Mouse (Mus musculus): Measurements from ENCODE around the gene Cd274. TPM values are rescaled to one million over a fixed set of nuclear protein-coding genes. Genes with fewer than 3 reads are reported as not detected.

The Cd274 gene
- polyA plus RNA-seq, 1 experiment: 3.5 TPM

DNA sequence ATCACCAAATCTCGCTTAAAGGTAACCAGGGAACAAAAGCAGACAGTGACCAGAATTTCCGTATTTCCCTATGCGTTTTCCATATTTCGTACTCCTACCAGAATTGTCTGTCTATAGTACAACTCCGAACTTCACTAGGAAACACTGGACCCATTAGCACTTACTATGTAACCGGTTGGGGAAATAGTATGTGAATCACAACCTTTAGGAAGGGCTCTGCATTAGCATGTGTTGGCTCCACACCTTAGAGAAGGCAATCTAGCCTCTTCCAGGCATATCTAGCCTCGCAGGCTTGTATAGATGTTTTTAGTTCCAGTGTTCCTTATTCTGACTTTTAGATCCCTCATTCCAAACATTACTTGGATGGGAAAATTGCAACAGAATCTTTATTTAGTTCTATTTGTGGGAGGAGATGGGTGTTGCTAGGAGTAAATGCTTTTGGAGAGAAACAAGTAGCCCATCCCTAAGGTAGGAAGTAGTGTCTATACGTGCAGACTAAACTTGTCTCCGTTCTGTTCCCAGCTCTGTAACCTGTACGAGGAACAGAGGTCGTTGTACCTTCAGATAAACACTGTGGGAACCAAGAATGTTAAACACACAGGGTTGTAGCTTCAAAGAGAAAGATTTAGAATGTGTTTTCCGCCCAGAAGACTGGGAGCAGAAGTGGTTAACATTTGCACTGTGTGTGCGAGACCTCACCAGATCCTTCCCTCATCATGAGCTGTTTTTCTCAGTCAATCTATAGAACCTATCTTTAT lies 4.9 kb upstream of the Cd274 start:
- Histone ChIP-seq H3K27me3 (ENCODE audit: control insufficient read depth, insufficient read depth, low read length, poor library complexity, severe bottlenecking) (no peaks in the 10 kb centered on the region), H3K4me1 (ENCODE audit: control insufficient read depth, insufficient read depth, low read length) (no peaks in the 10 kb centered on the region), H3K36me3 (ENCODE audit: control insufficient read depth, insufficient read depth, low read length, poor library complexity, severe bottlenecking) (no peaks in the 10 kb centered on the region), H3K4me3 (ENCODE audit: low read depth, low read length) (peak overlapping the region; percentile 54), H3K27ac (ENCODE audit: insufficient read depth, low read length) (no peak overlapping the region), H3K9ac (ENCODE audit: low read depth, poor library complexity, severe bottlenecking) (no peak overlapping the region), H3K9me3 (replicated peaks; ENCODE audit: control insufficient read depth, insufficient read depth, low read length, poor library complexity, severe bottlenecking) (no peaks in the 10 kb centered on the region)
- TF ChIP-seq POLR2A (IDR thresholded peaks at IDR 0.05; ENCODE audit: insufficient read depth, low read length): no peak
- no peak for TF ChIP-seq CTCF (IDR thresholded peaks at IDR 0.05; ENCODE audit: low read depth, low read length)
- TF ChIP-seq EP300 (IDR thresholded peaks at IDR 0.05; ENCODE audit: insufficient read depth, low read depth, low read length): no peak

GRCm38 (mm10) chr19:29363557-29363956 lies 3.7 kb upstream of the Cd274 start:
- H3K36me3 ChIP-seq (ENCODE audit: control insufficient read depth, insufficient read depth, low read length, poor library complexity, severe bottlenecking): no peaks in the 10 kb centered on the region
- TF ChIP-seq POLR2A (IDR thresholded peaks at IDR 0.05; ENCODE audit: insufficient read depth, low read length): no peak
- TF ChIP-seq CTCF (IDR thresholded peaks at IDR 0.05; ENCODE audit: low read depth, low read length): no peak
- TF ChIP-seq EP300 (IDR thresholded peaks at IDR 0.05; ENCODE audit: insufficient read depth, low read depth, low read length): no peak
- no peak overlapping the region for H3K4me3 ChIP-seq (ENCODE audit: low read depth, low read length)
- H3K27me3 ChIP-seq (ENCODE audit: control insufficient read depth, insufficient read depth, low read length, poor library complexity, severe bottlenecking): no peaks in the 10 kb centered on the region
- H3K4me1 ChIP-seq (ENCODE audit: control insufficient read depth, insufficient read depth, low read length): no peaks in the 10 kb centered on the region
- no peak overlapping the region for H3K27ac ChIP-seq (ENCODE audit: insufficient read depth, low read length)
- H3K9me3 ChIP-seq (replicated peaks; ENCODE audit: control insufficient read depth, insufficient read depth, low read length, poor library complexity, severe bottlenecking): no peaks in the 10 kb centered on the region
- no peak overlapping the region for H3K9ac ChIP-seq (ENCODE audit: low read depth, poor library complexity, severe bottlenecking)

GRCm38 (mm10) chr19:29364076-29364475 lies 3.2 kb upstream of the Cd274 start:
- no peak for TF ChIP-seq CTCF (IDR thresholded peaks at IDR 0.05; ENCODE audit: low read depth, low read length)
- TF ChIP-seq POLR2A (IDR thresholded peaks at IDR 0.05; ENCODE audit: insufficient read depth, low read length): no peak
- no peak for TF ChIP-seq EP300 (IDR thresholded peaks at IDR 0.05; ENCODE audit: insufficient read depth, low read depth, low read length)
- Histone ChIP-seq H3K4me3 (ENCODE audit: low read depth, low read length) (no peak overlapping the region), H3K27me3 (ENCODE audit: control insufficient read depth, insufficient read depth, low read length, poor library complexity, severe bottlenecking) (no peaks in the 10 kb centered on the region)

DNA sequence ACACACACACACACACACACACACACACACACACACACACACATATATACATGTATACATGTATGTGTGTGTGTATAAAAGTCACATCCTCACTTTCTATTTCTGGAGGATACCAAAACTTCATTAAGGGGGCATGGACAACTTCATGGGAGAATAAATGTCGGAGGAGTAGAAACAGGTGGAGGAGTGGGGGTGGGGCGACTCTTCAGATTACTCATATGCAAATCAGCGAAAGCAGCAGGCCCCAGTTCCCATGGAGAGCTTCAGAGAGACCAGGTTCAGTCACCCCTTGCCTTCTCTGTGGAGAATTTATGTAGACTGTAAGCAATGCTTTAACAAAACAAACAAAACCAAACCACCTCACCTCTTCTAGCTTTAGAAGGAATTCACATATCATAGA lies 2.1 kb upstream of the Cd274 start:
- Histone ChIP-seq H3K4me1 (ENCODE audit: control insufficient read depth, insufficient read depth, low read length) (no peaks in the 10 kb centered on the region), H3K36me3 (ENCODE audit: control insufficient read depth, insufficient read depth, low read length, poor library complexity, severe bottlenecking) (no peaks in the 10 kb centered on the region), H3K27me3 (ENCODE audit: control insufficient read depth, insufficient read depth, low read length, poor library complexity, severe bottlenecking) (no peaks in the 10 kb centered on the region), H3K9ac (ENCODE audit: low read depth, poor library complexity, severe bottlenecking) (no peak overlapping the region), H3K27ac (ENCODE audit: insufficient read depth, low read length) (no peak overlapping the region), H3K9me3 (replicated peaks; ENCODE audit: control insufficient read depth, insufficient read depth, low read length, poor library complexity, severe bottlenecking) (no peaks in the 10 kb centered on the region), H3K4me3 (ENCODE audit: low read depth, low read length) (no peak overlapping the region)
- TF ChIP-seq CTCF (IDR thresholded peaks at IDR 0.05; ENCODE audit: low read depth, low read length): no peak
- no peak for TF ChIP-seq EP300 (IDR thresholded peaks at IDR 0.05; ENCODE audit: insufficient read depth, low read depth, low read length)
- no peak for TF ChIP-seq POLR2A (IDR thresholded peaks at IDR 0.05; ENCODE audit: insufficient read depth, low read length)

More at GRCm38 (mm10) chr19:29364076-29364475, 3.2 kb upstream of the Cd274 start:
- H3K9me3 ChIP-seq (replicated peaks; ENCODE audit: control insufficient read depth, insufficient read depth, low read length, poor library complexity, severe bottlenecking): no peaks in the 10 kb centered on the region
- H3K36me3 ChIP-seq (ENCODE audit: control insufficient read depth, insufficient read depth, low read length, poor library complexity, severe bottlenecking): no peaks in the 10 kb centered on the region
- no peak overlapping the region for H3K27ac ChIP-seq (ENCODE audit: insufficient read depth, low read length)
- H3K9ac ChIP-seq (ENCODE audit: low read depth, poor library complexity, severe bottlenecking): no peak overlapping the region
- no peaks in the 10 kb centered on the region for H3K4me1 ChIP-seq (ENCODE audit: control insufficient read depth, insufficient read depth, low read length)

GRCm38 (mm10) chr19:29366226-29366968 lies 858 bp upstream of the Cd274 start:
- TF ChIP-seq EP300 (IDR thresholded peaks at IDR 0.05; ENCODE audit: insufficient read depth, low read depth, low read length): no peak
- TF ChIP-seq POLR2A (IDR thresholded peaks at IDR 0.05; ENCODE audit: insufficient read depth, low read length): no peak
- TF ChIP-seq CTCF (IDR thresholded peaks at IDR 0.05; ENCODE audit: low read depth, low read length): no peak
- Histone ChIP-seq H3K4me3 (ENCODE audit: low read depth, low read length) (no peak overlapping the region), H3K36me3 (ENCODE audit: control insufficient read depth, insufficient read depth, low read length, poor library complexity, severe bottlenecking) (no peaks in the 10 kb centered on the region), H3K4me1 (ENCODE audit: control insufficient read depth, insufficient read depth, low read length) (no peaks in the 10 kb centered on the region), H3K27ac (ENCODE audit: insufficient read depth, low read length) (no peak overlapping the region), H3K27me3 (ENCODE audit: control insufficient read depth, insufficient read depth, low read length, poor library complexity, severe bottlenecking) (no peaks in the 10 kb centered on the region), H3K9me3 (replicated peaks; ENCODE audit: control insufficient read depth, insufficient read depth, low read length, poor library complexity, severe bottlenecking) (no peaks in the 10 kb centered on the region), H3K9ac (ENCODE audit: low read depth, poor library complexity, severe bottlenecking) (no peak overlapping the region)

DNA sequence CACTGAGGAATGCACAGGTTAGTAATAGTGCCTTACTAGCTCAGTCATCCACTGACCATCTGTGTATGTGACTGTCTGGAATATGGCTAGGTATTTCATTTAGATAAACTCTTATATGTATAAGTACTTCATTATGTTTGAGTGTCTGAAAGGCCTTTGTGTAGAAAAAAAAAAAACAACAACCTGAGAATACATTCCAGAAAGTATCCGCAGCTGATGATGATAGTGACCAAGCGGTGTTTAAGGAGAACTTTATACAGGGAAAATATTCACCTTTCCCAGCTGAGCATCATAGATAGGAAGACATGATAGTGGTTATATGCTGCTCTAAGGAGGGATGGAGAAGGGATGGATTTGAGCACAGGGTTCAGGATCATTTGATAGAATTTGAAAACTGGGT lies 786 bp downstream of the Cd274 start:
- Histone ChIP-seq H3K27me3 (ENCODE audit: control insufficient read depth, insufficient read depth, low read length, poor library complexity, severe bottlenecking) (no peaks in the 10 kb centered on the region; the same call in 1 of the 2 replicates), H3K9ac (ENCODE audit: low read depth, poor library complexity, severe bottlenecking) (no peak overlapping the region), H3K4me1 (ENCODE audit: control insufficient read depth, insufficient read depth, low read length) (no peaks in the 10 kb centered on the region), H3K9me3 (replicated peaks; ENCODE audit: control insufficient read depth, insufficient read depth, low read length, poor library complexity, severe bottlenecking) (no peaks in the 10 kb centered on the region), H3K27ac (ENCODE audit: insufficient read depth, low read length) (no peak overlapping the region), H3K4me3 (ENCODE audit: low read depth, low read length) (no peak overlapping the region), H3K36me3 (ENCODE audit: control insufficient read depth, insufficient read depth, low read length, poor library complexity, severe bottlenecking) (no peaks in the 10 kb centered on the region)
- TF ChIP-seq EP300 (IDR thresholded peaks at IDR 0.05; ENCODE audit: insufficient read depth, low read depth, low read length) (no peak), CTCF (IDR thresholded peaks at IDR 0.05; ENCODE audit: low read depth, low read length) (no peak), POLR2A (IDR thresholded peaks at IDR 0.05; ENCODE audit: insufficient read depth, low read length) (no peak)

Measured in ES-Bruce4 (cell line).